Mouse (Mus musculus) splenic B cell, adult 2 months (primary cell): ENCODE measurements at regions not wholly inside any gene's neighbourhood (a gene's known extent, or its start where the extent isn't known, plus 50 kb on each side); places are given as distances from the start of the nearest gene placed in this dataset.
"Not testable (repeated sequence)": the region's sequence is repeated elsewhere in the genome, so short reads cannot be mapped to it uniquely, and the experiment has no call there.

Experiments
- DNase-seq: peaks from one replicate; pipeline ENCODE4 v3.0.0-alpha.2; 2011; ENCODE audit warnings: low read depth, low spot score
- H3K27me3 ChIP-seq: 2 replicates; pipeline ENCODE4 v1.6.1; 2012; ENCODE audit warnings: mild to moderate bottlenecking, low read length, moderate library complexity, mixed read lengths; ENCODE audit not compliant: control insufficient read depth, poor library complexity, insufficient read depth, severe bottlenecking
- H3K36me3 ChIP-seq: 2 replicates; pipeline ENCODE4 v1.6.1; 2012; ENCODE audit warnings: mild to moderate bottlenecking, low read length, moderate library complexity, mixed read lengths; ENCODE audit not compliant: control insufficient read depth, poor library complexity, insufficient read depth, severe bottlenecking

DNA sequence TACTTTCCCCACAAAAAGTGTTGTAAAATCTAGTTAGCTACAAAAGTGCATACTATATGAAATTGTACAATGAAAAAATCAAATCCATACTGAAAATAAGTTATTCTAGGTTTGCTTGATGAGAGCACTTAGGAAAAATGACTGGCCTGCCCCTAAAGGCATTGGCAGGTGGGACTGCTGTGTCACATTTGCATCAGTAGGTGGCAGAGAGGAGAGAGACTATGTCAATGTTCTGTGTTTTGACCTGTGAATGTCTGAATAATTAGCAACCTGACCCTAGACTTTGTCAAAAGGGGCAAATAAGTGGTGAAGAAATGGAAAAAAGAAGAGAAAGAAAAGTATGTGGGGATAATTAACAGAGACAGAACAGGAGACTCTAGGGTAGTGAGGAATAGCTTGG lies 997.0 kb upstream of the Tacstd2 start:
- H3K36me3 ChIP-seq, result no peaks in the 10 kb centered on the region

DNA sequence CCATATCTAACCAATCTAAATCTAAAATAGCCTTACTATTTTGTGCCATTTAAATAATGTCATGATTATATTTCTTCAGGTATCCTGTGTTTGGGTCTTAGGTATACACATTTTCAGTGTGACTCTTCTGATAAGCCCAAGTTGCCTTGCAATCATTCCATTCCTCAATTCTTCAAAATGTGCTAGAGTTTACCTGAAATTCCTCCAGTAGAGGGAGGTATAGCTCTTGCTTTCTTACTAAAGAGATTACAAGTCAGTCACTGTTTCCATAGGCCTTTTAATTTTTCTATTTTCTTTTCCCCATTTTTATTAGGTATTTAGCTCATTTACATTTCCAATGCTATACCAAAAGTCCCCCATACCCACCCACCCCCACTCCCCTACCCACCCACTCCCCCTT lies 968.3 kb upstream of the Tacstd2 start:
- Histone ChIP-seq H3K27me3 (no peaks in the 10 kb centered on the region), H3K36me3 (no peaks in the 10 kb centered on the region)
- DNase-seq, result peak; percentile 53

More for the DNA sequence above, 997.0 kb upstream of the Tacstd2 start:
- DNase-seq, result peak; percentile 18
- H3K27me3 ChIP-seq, result no peaks in the 10 kb centered on the region

DNA sequence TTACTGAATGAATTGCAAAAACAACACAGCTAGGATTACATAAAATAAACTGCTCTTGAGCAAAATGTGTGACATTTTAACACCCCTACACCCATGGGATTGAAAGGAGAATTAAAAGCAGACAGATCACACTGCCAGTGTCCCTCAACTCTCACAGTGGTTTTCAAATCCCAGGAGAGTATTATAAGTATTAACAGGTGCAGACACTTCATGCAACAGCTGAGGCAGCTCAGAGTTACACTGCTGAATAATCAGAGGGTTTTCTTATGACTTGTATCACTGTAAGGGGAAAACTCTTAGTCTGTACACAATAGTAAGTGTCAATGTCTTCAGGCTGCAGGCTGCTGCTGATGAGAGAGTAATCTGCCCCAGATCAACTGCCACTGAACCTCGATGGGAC lies 945.5 kb upstream of the Tacstd2 start:
- DNase-seq, result peak; percentile 48
- H3K36me3 ChIP-seq, result no peaks in the 10 kb centered on the region
- H3K27me3 ChIP-seq, result no peaks in the 10 kb centered on the region; the same call in 1 of the 2 replicates

DNA sequence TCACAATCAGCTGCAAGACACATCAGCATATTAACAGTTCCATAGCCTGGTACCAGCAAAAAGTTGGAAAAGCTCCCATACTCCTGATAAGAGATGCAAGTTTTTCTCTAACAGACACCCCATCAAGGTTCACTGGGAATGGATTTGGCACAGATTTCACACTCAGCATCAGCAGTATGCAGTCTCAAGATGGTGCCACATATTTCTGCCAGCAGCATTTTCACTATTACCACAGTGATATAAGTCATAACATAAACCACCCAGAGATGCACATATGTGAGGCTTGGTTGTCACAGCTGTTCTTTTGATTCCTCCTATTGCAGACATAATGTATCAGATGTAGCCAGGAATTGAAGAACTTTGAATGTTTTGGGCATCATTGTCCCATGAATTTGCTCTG lies 939.3 kb upstream of the Tacstd2 start:
- no peak for DNase-seq
- H3K27me3 ChIP-seq, result no peaks in the 10 kb centered on the region; the same call in 1 of the 2 replicates
- no peaks in the 10 kb centered on the region; the same call in 1 of the 2 replicates for H3K36me3 ChIP-seq

DNA sequence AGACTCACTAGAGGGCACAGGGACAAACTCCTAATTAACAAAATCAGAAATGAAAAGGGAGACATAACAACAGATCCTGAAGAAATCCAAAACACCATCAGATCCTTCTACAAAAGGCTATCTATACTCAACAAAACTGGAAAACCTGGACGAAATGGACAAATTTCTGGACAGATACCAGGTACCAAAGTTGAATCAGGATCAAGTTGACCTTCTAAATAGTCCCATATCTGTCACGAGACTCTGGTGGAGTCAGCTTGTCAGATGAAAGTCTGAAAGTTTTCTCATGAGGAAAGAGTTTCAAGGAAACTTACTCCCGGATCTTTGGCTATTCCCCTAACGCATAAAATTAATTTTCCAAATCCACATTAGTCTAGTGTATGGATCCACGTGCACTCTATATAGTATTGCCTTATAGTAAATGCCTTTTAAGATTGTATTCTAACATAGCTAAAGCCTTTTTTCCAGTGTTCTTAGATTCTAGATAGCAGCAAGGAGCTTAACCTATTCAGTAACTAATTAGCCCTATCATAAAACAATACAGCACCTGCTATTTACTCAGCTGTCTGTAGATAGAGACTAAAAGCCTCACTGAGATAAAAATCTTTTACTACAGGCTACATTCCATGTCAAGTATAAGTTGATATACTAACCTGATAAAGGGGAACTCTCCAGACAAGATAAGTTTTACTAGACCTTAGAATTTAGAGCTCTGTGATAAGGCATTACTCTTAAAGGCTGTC lies 917.6 kb upstream of the Tacstd2 start:
- not testable (repeated sequence) for DNase-seq, H3K36me3 ChIP-seq, H3K27me3 ChIP-seq

DNA sequence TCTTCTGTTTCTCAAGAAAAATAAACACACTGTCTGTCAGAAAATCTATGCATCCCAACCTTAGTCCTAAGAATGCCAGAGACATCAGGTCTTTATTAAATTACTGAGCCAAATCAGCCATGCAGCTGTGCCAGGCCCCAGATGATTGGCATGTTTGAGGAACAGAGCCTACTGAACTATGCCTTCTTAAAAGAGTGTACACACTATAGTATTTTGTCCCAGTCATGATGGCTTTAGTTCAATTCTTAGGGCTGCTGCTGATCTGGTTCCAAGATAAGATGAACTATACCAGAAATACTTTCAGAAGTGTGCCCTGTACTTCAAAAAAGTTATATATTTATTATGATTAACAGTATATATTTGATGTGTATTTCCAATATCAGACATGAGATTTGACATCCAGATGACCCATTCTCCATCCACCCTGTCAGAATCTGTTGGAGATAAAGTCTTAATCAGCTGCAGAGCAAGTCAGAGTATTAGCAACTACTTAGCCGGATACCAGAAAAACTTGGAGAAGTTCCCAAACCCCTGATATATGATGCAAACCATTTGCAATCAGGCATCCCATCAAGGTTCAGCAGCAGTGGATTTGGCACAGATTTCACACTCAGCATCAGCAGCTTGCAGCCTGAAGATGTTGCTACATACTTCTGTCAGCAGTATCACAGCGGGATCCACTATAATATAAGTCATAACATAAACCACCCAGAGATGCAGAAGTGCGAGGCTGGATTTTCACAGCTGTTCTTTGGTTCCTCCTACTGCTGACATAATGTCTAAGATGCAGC lies 913.6 kb upstream of the Tacstd2 start:
- DNase-seq, result peak; percentile 13
- Histone ChIP-seq H3K27me3 (no peaks in the 10 kb centered on the region), H3K36me3 (no peaks in the 10 kb centered on the region)

DNA sequence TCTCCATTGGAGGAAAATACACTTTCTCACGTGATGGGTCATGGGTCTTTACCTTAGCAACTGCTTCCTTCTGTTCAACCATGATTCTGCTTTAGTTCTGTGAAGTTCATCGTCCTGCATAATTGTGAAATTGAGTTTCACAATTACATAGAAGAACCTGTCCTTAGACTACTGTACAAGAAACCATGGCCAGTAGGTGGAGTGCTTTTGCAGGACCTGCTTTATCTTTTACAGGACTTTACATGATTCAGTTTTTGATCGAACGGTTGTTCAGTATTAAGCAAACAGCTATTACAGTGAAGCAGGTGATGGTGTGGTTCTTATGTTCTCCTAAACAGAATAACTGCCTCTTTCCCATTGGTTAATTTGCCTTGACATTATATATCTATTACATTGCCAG lies 910.2 kb upstream of the Tacstd2 start:
- Histone ChIP-seq H3K27me3 (no peaks in the 10 kb centered on the region), H3K36me3 (no peaks in the 10 kb centered on the region)
- DNase-seq, result peak; percentile 47

DNA sequence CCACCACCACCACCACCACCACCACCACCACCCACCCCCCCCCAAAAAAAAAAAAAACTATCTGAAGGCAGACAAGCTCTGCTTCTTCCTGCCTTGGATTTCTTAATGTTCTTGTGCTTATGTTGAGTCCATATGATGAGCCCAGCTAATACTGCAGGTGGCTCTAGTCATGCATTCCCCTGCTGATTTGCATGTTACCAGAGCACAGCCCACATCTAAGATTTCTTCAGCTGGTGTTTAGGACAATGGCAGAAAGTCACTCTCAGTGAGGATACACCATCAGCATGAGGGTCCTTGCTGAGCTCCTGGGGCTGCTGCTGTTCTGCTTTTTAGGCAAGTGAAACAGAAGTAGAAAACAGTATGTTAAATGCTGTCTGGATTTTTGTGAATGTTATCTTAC lies 901.6 kb upstream of the Tacstd2 start:
- DNase-seq, result peak; percentile 72
- Histone ChIP-seq H3K27me3 (no peaks in the 10 kb centered on the region), H3K36me3 (no peaks in the 10 kb centered on the region)
